Mouse (Mus musculus): Measurements from ENCODE around the gene Nfya.

Gene Nfya

GRCm38 (mm10) chr17:48409380-48410298, at the start of gene Nfya, which contains the start of gene Oard1:
Nfya (minus strand) TSS chr17:48409906.
Oard1 (plus strand) TSS chr17:48410014.
- peak; percentile 100 for DNase-seq

GRCm38 (mm10) chr17:48457971-48458653, 48.4 kb upstream of the Nfya start:
- no peak for DNase-seq

GRCm38 (mm10) chr17:48455955-48456354, 46.2 kb upstream of the Nfya start:
- no peak for DNase-seq

- DNase-seq: no peak
Measured at GRCm38 (mm10) chr17:48454688-48455087, 45.0 kb upstream of the Nfya start, which contains the start of gene Unc5cl. Unc5cl (plus strand) TSS chr17:48454901.

- no peak for DNase-seq
Measured at GRCm38 (mm10) chr17:48454190-48454589, 44.5 kb upstream of the Nfya start.

GRCm38 (mm10) chr17:48453489-48453888, 43.8 kb upstream of the Nfya start:
- no peak for DNase-seq

- no peak for DNase-seq
Measured at GRCm38 (mm10) chr17:48451753-48452444, 42.2 kb upstream of the Nfya start.

- DNase-seq: no peak
Measured at GRCm38 (mm10) chr17:48451353-48451675, 41.6 kb upstream of the Nfya start, which contains the start of gene Tspo2. Tspo2 (minus strand) TSS chr17:48451522.

- no peak for DNase-seq
Measured at GRCm38 (mm10) chr17:48450666-48451352, 41.1 kb upstream of the Nfya start.

GRCm38 (mm10) chr17:48447675-48448074, 38.0 kb upstream of the Nfya start:
- DNase-seq: no peak

- no peak for DNase-seq
Measured at GRCm38 (mm10) chr17:48443542-48444145, 33.9 kb upstream of the Nfya start.

- peak; percentile 41 for DNase-seq
Measured at GRCm38 (mm10) chr17:48442745-48443457, 33.2 kb upstream of the Nfya start.

- peak; percentile 61 for DNase-seq
Measured at GRCm38 (mm10) chr17:48437421-48437911, 27.8 kb upstream of the Nfya start.

GRCm38 (mm10) chr17:48436487-48436886, 26.8 kb upstream of the Nfya start:
- DNase-seq: no peak

- no peak for DNase-seq
Measured at GRCm38 (mm10) chr17:48434479-48434878, 24.8 kb upstream of the Nfya start.

- no peak for DNase-seq
Measured at GRCm38 (mm10) chr17:48433689-48434330, 24.1 kb upstream of the Nfya start.

GRCm38 (mm10) chr17:48433006-48433655, 23.4 kb upstream of the Nfya start:
- DNase-seq: no peak

GRCm38 (mm10) chr17:48432158-48432980, 22.7 kb upstream of the Nfya start, which contains the start of gene Apobec2:
Apobec2 (minus strand) TSS chr17:48432930.
- DNase-seq: no peak

GRCm38 (mm10) chr17:48431054-48431453, 21.3 kb upstream of the Nfya start:
- DNase-seq: no peak
